17 mouse cellular contexts compared by ENCODE assay signal in genomic region chr9:70006984-70007383, GRCm38 (mm10). TPM values are rescaled to one million over a fixed set of nuclear protein-coding genes. Genes with fewer than 3 reads are reported as not detected.
"Had no signal": no experiment of that assay in that cellular context is flagged by ENCODE, and none has a peak within 500 bp of the region (broad histone marks: within the 10 kb centered on the region; RNA-seq: fewer than 3 reads in every experiment).

No protein-coding gene starts in this region.

- H3K4me2 ChIP-seq: hindbrain, embryonic 15.5 days; limb, embryonic 13.5 days; lung, embryonic 14.5 days; midbrain, embryonic 15.5 days; neural tube, embryonic 12.5 days had no signal

- H3K9me3 ChIP-seq: hindbrain, embryonic 15.5 days; limb, embryonic 13.5 days; midbrain, embryonic 15.5 days; neural tube, embryonic 12.5 days had no signal

- H3K27me3 ChIP-seq: hindbrain, embryonic 15.5 days; limb, embryonic 13.5 days; midbrain, embryonic 15.5 days; neural tube, embryonic 12.5 days had no signal

- DNase-seq: left cerebral cortex, postnatal 4 days; lung, embryonic 14.5 days; lung, postnatal 14 days; thymus, postnatal 14 days had no signal

- H3K4me3 ChIP-seq: hindbrain, embryonic 15.5 days; limb, embryonic 13.5 days; midbrain, embryonic 15.5 days; neural tube, embryonic 12.5 days had no signal

- ATAC-seq: intestine, embryonic 16.5 days; midbrain, embryonic 15.5 days had no signal

- H3K27ac ChIP-seq: hindbrain, embryonic 15.5 days; limb, embryonic 13.5 days; liver, embryonic 14.5 days; midbrain, embryonic 15.5 days; neural tube, embryonic 12.5 days; stomach, postnatal 0 days had no signal

- H3K9ac ChIP-seq: hindbrain, embryonic 15.5 days; limb, embryonic 13.5 days; liver, embryonic 14.5 days; lung, embryonic 14.5 days; midbrain, embryonic 15.5 days; neural tube, embryonic 12.5 days had no signal

- H3K4me1 ChIP-seq: neural tube, embryonic 12.5 days had no signal

RNA-seq across cellular contexts. Expression of gene Gcnt3, which starts 30.9 kb away (rescaled TPM):
- total RNA-seq: layer of hippocampus, adult 8-10 months; layer of hippocampus, postnatal 14 days; left cerebral cortex, adult 18-20 months; left cerebral cortex, postnatal 10 days; left cerebral cortex, postnatal 4 days; monocyte, adult 5-6 weeks; neutrophil, adult 5-6 weeks had no signal
- polyA plus RNA-seq: hindbrain, embryonic 15.5 days; liver, embryonic 14.5 days; midbrain, embryonic 15.5 days; neural tube, embryonic 12.5 days had no signal
